22 mouse cellular contexts compared by ENCODE assay signal in genomic region chr16:82520406-82520805, GRCm38 (mm10).
DNase-seq lines count a peak whose midpoint lies in the region; ATAC-seq lines count a peak whose summit lies in the region.
"Had no signal": no experiment of that assay in that cellular context is flagged by ENCODE, and none has a peak within 500 bp of the region (broad histone marks: within the 10 kb centered on the region; RNA-seq: fewer than 3 reads in every experiment).

No protein-coding gene starts in this region.

- H3K27ac ChIP-seq in forebrain, embryonic 12.5 days = no peak overlapping the region
- no peak overlapping the region for H3K27ac ChIP-seq in forebrain, embryonic 16.5 days (ENCODE audit: low read length)
- H3K27ac ChIP-seq in hindbrain, embryonic 12.5 days = no peak overlapping the region
- H3K27ac ChIP-seq in hindbrain, embryonic 13.5 days = no peak overlapping the region
- H3K27ac ChIP-seq in midbrain, embryonic 11.5 days (ENCODE audit: low read depth, low read length) = no peak overlapping the region
- H3K27ac ChIP-seq in midbrain, embryonic 16.5 days (ENCODE audit: low read length) = no peak overlapping the region
- H3K27ac ChIP-seq in midbrain, embryonic 14.5 days (replicated peaks; ENCODE audit: low read depth, low read length) = no peak overlapping the region
- no peak overlapping the region for H3K27ac ChIP-seq in midbrain, embryonic 13.5 days

- H3K4me3 ChIP-seq in forebrain, embryonic 12.5 days (replicated peaks) = no peak overlapping the region
- no peak overlapping the region for H3K4me3 ChIP-seq in forebrain, embryonic 16.5 days (replicated peaks; ENCODE audit: low read length)
- H3K4me3 ChIP-seq in hindbrain, embryonic 12.5 days = no peak overlapping the region
- no peak overlapping the region for H3K4me3 ChIP-seq in hindbrain, embryonic 13.5 days
- no peak overlapping the region for H3K4me3 ChIP-seq in midbrain, embryonic 11.5 days (ENCODE audit: low read depth, low read length)
- H3K4me3 ChIP-seq in midbrain, embryonic 16.5 days (ENCODE audit: low read depth, low read length) = no peak overlapping the region
- H3K4me3 ChIP-seq in midbrain, embryonic 14.5 days (replicated peaks; ENCODE audit: low read depth, low read length) = no peak overlapping the region
- no peak overlapping the region for H3K4me3 ChIP-seq in midbrain, embryonic 13.5 days (replicated peaks)

- H3K9ac ChIP-seq in forebrain, embryonic 12.5 days = no peak overlapping the region
- no peak overlapping the region for H3K9ac ChIP-seq in forebrain, embryonic 16.5 days (replicated peaks; ENCODE audit: low read depth, low read length)
- no peak overlapping the region for H3K9ac ChIP-seq in hindbrain, embryonic 12.5 days
- no peak overlapping the region for H3K9ac ChIP-seq in hindbrain, embryonic 13.5 days
- H3K9ac ChIP-seq in midbrain, embryonic 11.5 days (ENCODE audit: low read length) = no peak overlapping the region
- no peak overlapping the region for H3K9ac ChIP-seq in midbrain, embryonic 16.5 days (ENCODE audit: low read depth, low read length)
- H3K9ac ChIP-seq in midbrain, embryonic 14.5 days (replicated peaks; ENCODE audit: low read length) = no peak overlapping the region
- no peak overlapping the region for H3K9ac ChIP-seq in midbrain, embryonic 13.5 days (replicated peaks)

- H3K9me3 ChIP-seq in forebrain, embryonic 12.5 days = no peaks in the 10 kb centered on the region
- no peaks in the 10 kb centered on the region for H3K9me3 ChIP-seq in forebrain, embryonic 16.5 days (ENCODE audit: control insufficient read depth, low read length)
- H3K9me3 ChIP-seq in hindbrain, embryonic 12.5 days (replicated peaks) = no peaks in the 10 kb centered on the region
- no peaks in the 10 kb centered on the region for H3K9me3 ChIP-seq in hindbrain, embryonic 13.5 days
- no peaks in the 10 kb centered on the region for H3K9me3 ChIP-seq in midbrain, embryonic 11.5 days (ENCODE audit: control insufficient read depth, low read length)
- no peaks in the 10 kb centered on the region for H3K9me3 ChIP-seq in midbrain, embryonic 16.5 days (replicated peaks; ENCODE audit: control insufficient read depth, low read length, poor library complexity, severe bottlenecking)
- no peaks in the 10 kb centered on the region for H3K9me3 ChIP-seq in midbrain, embryonic 14.5 days (ENCODE audit: control insufficient read depth, low read length)
- no peaks in the 10 kb centered on the region for H3K9me3 ChIP-seq in midbrain, embryonic 13.5 days
- H3K9me3 ChIP-seq: G1E had no signal

- no peaks in the 10 kb centered on the region for H3K4me1 ChIP-seq in forebrain, embryonic 12.5 days
- H3K4me1 ChIP-seq in forebrain, embryonic 16.5 days (replicated peaks; ENCODE audit: control insufficient read depth, insufficient read depth, low read length) = no peaks in the 10 kb centered on the region
- no peaks in the 10 kb centered on the region for H3K4me1 ChIP-seq in hindbrain, embryonic 12.5 days
- no peaks in the 10 kb centered on the region for H3K4me1 ChIP-seq in hindbrain, embryonic 13.5 days (replicated peaks)
- no peaks in the 10 kb centered on the region for H3K4me1 ChIP-seq in midbrain, embryonic 11.5 days (ENCODE audit: control insufficient read depth, insufficient read depth, low read length)
- no peaks in the 10 kb centered on the region for H3K4me1 ChIP-seq in midbrain, embryonic 16.5 days (ENCODE audit: control insufficient read depth, insufficient read depth, low read length)
- H3K4me1 ChIP-seq in midbrain, embryonic 14.5 days (ENCODE audit: control insufficient read depth, insufficient read depth, low read length) = no peaks in the 10 kb centered on the region
- no peaks in the 10 kb centered on the region for H3K4me1 ChIP-seq in midbrain, embryonic 13.5 days (replicated peaks)

- 0 out of 2 replicates have a peak, but pooled peaks have one; percentile 61 for ATAC-seq in forebrain, embryonic 12.5 days (ENCODE audit: low FRiP score)
- ATAC-seq in forebrain, embryonic 16.5 days = no peak
- ATAC-seq in hindbrain, embryonic 12.5 days (ENCODE audit: low FRiP score) = peak; percentile 54; the same call in 1 of the 2 replicates
- ATAC-seq in hindbrain, embryonic 13.5 days (ENCODE audit: low FRiP score) = no peak
- 0 out of 2 replicates have a peak, but pooled peaks have one; percentile 24 for ATAC-seq in midbrain, embryonic 11.5 days (ENCODE audit: low FRiP score)
- ATAC-seq in midbrain, embryonic 16.5 days = no peak
- peak; percentile 50; the same call in 1 of the 2 replicates for ATAC-seq in midbrain, embryonic 14.5 days (ENCODE audit: low FRiP score, low TSS enrichment)
- ATAC-seq in midbrain, embryonic 13.5 days = no peak
- ATAC-seq: activated CD4-positive, CD25-positive, alpha-beta regulatory T cell, adult 4 months; CD4-positive, CD25-positive, alpha-beta regulatory T cell, adult 4 months; Patski had no signal

- no peak overlapping the region for H3K4me2 ChIP-seq in forebrain, embryonic 12.5 days
- no peak overlapping the region for H3K4me2 ChIP-seq in forebrain, embryonic 16.5 days (ENCODE audit: low read length)
- H3K4me2 ChIP-seq in hindbrain, embryonic 12.5 days (replicated peaks) = no peak overlapping the region
- no peak overlapping the region for H3K4me2 ChIP-seq in hindbrain, embryonic 13.5 days
- no peak overlapping the region for H3K4me2 ChIP-seq in midbrain, embryonic 11.5 days
- no peak overlapping the region for H3K4me2 ChIP-seq in midbrain, embryonic 16.5 days (ENCODE audit: low read length)
- H3K4me2 ChIP-seq in midbrain, embryonic 14.5 days (ENCODE audit: low read length) = no peak overlapping the region
- no peak overlapping the region for H3K4me2 ChIP-seq in midbrain, embryonic 13.5 days (replicated peaks)

- whole genome bisulfite sequencing in forebrain, embryonic 12.5 days = 88% methylated on average over 1 of the region's 1 CpGs
- WGBS in forebrain, embryonic 16.5 days = 93% methylated on average over 1 of the region's 1 CpGs
- WGBS in hindbrain, embryonic 12.5 days = 88% methylated on average over 1 of the region's 1 CpGs
- WGBS in hindbrain, embryonic 13.5 days = 96% methylated on average over 1 of the region's 1 CpGs
- WGBS in midbrain, embryonic 11.5 days = 86% methylated on average over 1 of the region's 1 CpGs
- 96% methylated on average over 1 of the region's 1 CpGs for WGBS in midbrain, embryonic 16.5 days
- WGBS in midbrain, embryonic 14.5 days = 95% methylated on average over 1 of the region's 1 CpGs
- WGBS in midbrain, embryonic 13.5 days = 100% methylated on average over 1 of the region's 1 CpGs

- H3K36me3 ChIP-seq in forebrain, embryonic 12.5 days (replicated peaks) = no peaks in the 10 kb centered on the region
- no peaks in the 10 kb centered on the region for H3K36me3 ChIP-seq in forebrain, embryonic 16.5 days (ENCODE audit: control insufficient read depth, insufficient read depth)
- H3K36me3 ChIP-seq in hindbrain, embryonic 12.5 days = no peaks in the 10 kb centered on the region
- H3K36me3 ChIP-seq in hindbrain, embryonic 13.5 days = no peaks in the 10 kb centered on the region
- H3K36me3 ChIP-seq in midbrain, embryonic 11.5 days (ENCODE audit: control insufficient read depth, insufficient read depth, low read length) = no peaks in the 10 kb centered on the region
- H3K36me3 ChIP-seq in midbrain, embryonic 16.5 days (ENCODE audit: control insufficient read depth, insufficient read depth, low read length) = no peaks in the 10 kb centered on the region
- H3K36me3 ChIP-seq in midbrain, embryonic 14.5 days (ENCODE audit: control insufficient read depth, insufficient read depth, low read length) = no peaks in the 10 kb centered on the region
- H3K36me3 ChIP-seq in midbrain, embryonic 13.5 days = no peaks in the 10 kb centered on the region
- H3K36me3 ChIP-seq: G1E had no signal

- no peak for DNase-seq in midbrain, embryonic 11.5 days (ENCODE audit: low spot score, missing footprints)
- DNase-seq in midbrain, embryonic 14.5 days = no peak
- DNase-seq: adrenal gland, adult 2 months; adrenal gland, adult 8-10 months; adrenal gland, postnatal 10 days; adrenal gland, postnatal 14 days; adrenal gland, postnatal 25 days; adrenal gland, postnatal 36 days; B cell, adult 2 months; cerebellum, adult 11 months; cerebellum, adult 11-12 months had no signal

- H3K27me3 ChIP-seq in forebrain, embryonic 12.5 days = no peaks in the 10 kb centered on the region
- H3K27me3 ChIP-seq in forebrain, embryonic 16.5 days (replicated peaks; ENCODE audit: control insufficient read depth, insufficient read depth, low read length) = no peaks in the 10 kb centered on the region
- H3K27me3 ChIP-seq in hindbrain, embryonic 12.5 days = no peaks in the 10 kb centered on the region
- H3K27me3 ChIP-seq in hindbrain, embryonic 13.5 days = no peaks in the 10 kb centered on the region
- H3K27me3 ChIP-seq in midbrain, embryonic 11.5 days (ENCODE audit: control insufficient read depth, insufficient read depth, low read length) = no peaks in the 10 kb centered on the region
- H3K27me3 ChIP-seq in midbrain, embryonic 16.5 days (ENCODE audit: control insufficient read depth, insufficient read depth, low read depth, low read length) = no peaks in the 10 kb centered on the region
- H3K27me3 ChIP-seq in midbrain, embryonic 14.5 days (ENCODE audit: control insufficient read depth, insufficient read depth, low read length) = no peaks in the 10 kb centered on the region
- no peaks in the 10 kb centered on the region for H3K27me3 ChIP-seq in midbrain, embryonic 13.5 days
- H3K27me3 ChIP-seq: CH12.LX, Patski had no signal

Comparison
In these comparisons a context has a peak if more than half of its experiments do, and no peak if none do; other contexts are left out.
1. ATAC-seq: peak in forebrain, embryonic 12.5 days (single experiment), hindbrain, embryonic 12.5 days (single experiment), midbrain, embryonic 11.5 days (single experiment) and midbrain, embryonic 14.5 days (single experiment); none in forebrain, embryonic 16.5 days (single experiment), hindbrain, embryonic 13.5 days (single experiment), midbrain, embryonic 16.5 days (single experiment) and midbrain, embryonic 13.5 days (single experiment).